Comparison of ENCODE assay signal across 10 mouse cellular contexts in the genomic region with DNA sequence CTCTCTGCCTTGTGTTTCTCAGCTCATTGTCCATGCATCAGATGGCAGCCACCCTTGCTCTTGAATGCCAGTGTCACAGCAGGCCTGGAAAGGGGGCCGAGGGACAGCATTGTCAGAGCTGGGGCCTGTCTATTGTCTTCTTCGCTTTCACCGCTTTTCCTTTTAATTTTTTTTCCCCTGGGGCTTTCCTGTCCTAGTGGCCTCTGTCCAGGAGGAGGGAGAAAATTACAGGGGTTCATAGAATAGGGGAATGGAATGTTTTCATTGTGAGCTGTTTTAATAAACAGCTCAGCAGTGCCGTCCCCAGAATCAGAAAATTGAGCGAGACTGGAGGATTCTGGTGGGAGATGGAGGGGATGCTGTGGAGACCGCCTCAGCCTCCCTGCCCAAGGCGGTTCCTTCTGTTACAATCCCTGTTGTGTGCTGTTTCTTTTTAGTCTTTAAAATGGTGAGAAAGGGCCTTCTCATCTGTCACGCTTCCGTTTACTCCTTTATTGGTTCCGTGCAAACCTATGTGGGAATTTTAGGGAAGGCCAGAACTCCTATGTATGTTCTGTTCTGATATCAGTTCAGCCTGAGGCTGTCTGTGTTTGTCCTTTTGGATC.
DNase-seq lines count a peak whose midpoint lies in the region; ATAC-seq and TF ChIP-seq lines count a peak whose summit lies in the region.
"Had no signal": no experiment of that assay in that cellular context is flagged by ENCODE, and none has a peak within 500 bp of the region (broad histone marks: within the 10 kb centered on the region; RNA-seq: fewer than 3 reads in every experiment).

No protein-coding gene starts in this region.

- peak overlapping the region; percentile 89 for H3K27ac ChIP-seq in layer of hippocampus, adult 2 months
- H3K27ac ChIP-seq in embryonic facial prominence, embryonic 12.5 days, result peak overlapping the region; percentile 86
- peak overlapping the region; percentile 92 for H3K27ac ChIP-seq in hindbrain, postnatal 0 days
- H3K27ac ChIP-seq in neural tube, embryonic 15.5 days (replicated peaks), result peak overlapping the region; percentile 93

- no peak for ATAC-seq in embryonic facial prominence, embryonic 12.5 days (ENCODE audit: insufficient number of reproducible peaks, insufficient read depth, low FRiP score, low TSS enrichment)
- ATAC-seq in hindbrain, postnatal 0 days, result no peak
- ATAC-seq in neural tube, embryonic 15.5 days (ENCODE audit: low FRiP score), result peak; percentile 19; the same call in 1 of the 2 replicates
- no peak for ATAC-seq in activated CD4-positive, CD25-positive, alpha-beta regulatory T cell, adult 4 months

- DNase-seq in layer of hippocampus, adult 2 months (ENCODE audit: low spot score in 2 of 2), result no peak
- DNase-seq in layer of hippocampus, adult 11-12 months (ENCODE audit: low spot score), result no peak
- DNase-seq in hindbrain, postnatal 0 days (ENCODE audit: low spot score), result peak; percentile 53
- DNase-seq in cerebellum, postnatal 25 days, result no peak
- no peak for DNase-seq in spleen, postnatal 4 days (ENCODE audit: low spot score in 2 of 2)
- DNase-seq: kidney, adult 2 months; lung, adult 18-20 months had no signal

- H3K9me3 ChIP-seq in embryonic facial prominence, embryonic 12.5 days, result no peaks in the 10 kb centered on the region
- no peaks in the 10 kb centered on the region for H3K9me3 ChIP-seq in hindbrain, postnatal 0 days (ENCODE audit: low read length)
- H3K9me3 ChIP-seq in neural tube, embryonic 15.5 days (replicated peaks), result no peaks in the 10 kb centered on the region

- peaks cover 48% of the 10 kb centered on the region for H3K4me1 ChIP-seq in embryonic facial prominence, embryonic 12.5 days
- peaks cover 32% of the 10 kb centered on the region for H3K4me1 ChIP-seq in hindbrain, postnatal 0 days (ENCODE audit: insufficient read depth, low read length)
- peaks cover 67% of the 10 kb centered on the region for H3K4me1 ChIP-seq in neural tube, embryonic 15.5 days

- H3K4me3 ChIP-seq in layer of hippocampus, adult 2 months, result peak overlapping the region; percentile 54
- 0 out of 2 replicates have a peak overlapping the region, but pooled peaks have one; percentile 9 for H3K4me3 ChIP-seq in embryonic facial prominence, embryonic 12.5 days
- H3K4me3 ChIP-seq in hindbrain, postnatal 0 days (ENCODE audit: low read length), result peak overlapping the region; percentile 36
- peak overlapping the region; percentile 38 for H3K4me3 ChIP-seq in neural tube, embryonic 15.5 days (replicated peaks)

- TF ChIP-seq CTCF in layer of hippocampus, adult 2 months (conservative IDR thresholded peaks at IDR 0.05), result no peak
- TF ChIP-seq CTCF in hindbrain, postnatal 0 days (IDR thresholded peaks at IDR 0.05; ENCODE audit: low read depth), result no peak

- peak overlapping the region; percentile 59 for H3K4me2 ChIP-seq in embryonic facial prominence, embryonic 12.5 days (replicated peaks)
- H3K4me2 ChIP-seq in hindbrain, postnatal 0 days (ENCODE audit: low read depth, low read length), result peak overlapping the region; percentile 74
- peak overlapping the region; percentile 62 for H3K4me2 ChIP-seq in neural tube, embryonic 15.5 days

- no peaks in the 10 kb centered on the region for H3K27me3 ChIP-seq in embryonic facial prominence, embryonic 12.5 days
- H3K27me3 ChIP-seq in hindbrain, postnatal 0 days (ENCODE audit: insufficient read depth, low read length), result no peaks in the 10 kb centered on the region
- no peaks in the 10 kb centered on the region for H3K27me3 ChIP-seq in neural tube, embryonic 15.5 days (replicated peaks)

- no peak overlapping the region for H3K9ac ChIP-seq in embryonic facial prominence, embryonic 12.5 days
- peak overlapping the region; percentile 69 for H3K9ac ChIP-seq in hindbrain, postnatal 0 days (replicated peaks; ENCODE audit: low read length)
- peak overlapping the region; percentile 70 for H3K9ac ChIP-seq in neural tube, embryonic 15.5 days (replicated peaks)

- H3K36me3 ChIP-seq in embryonic facial prominence, embryonic 12.5 days, result no peaks in the 10 kb centered on the region
- no peaks in the 10 kb centered on the region for H3K36me3 ChIP-seq in hindbrain, postnatal 0 days (ENCODE audit: insufficient read depth, low read length)
- no peaks in the 10 kb centered on the region for H3K36me3 ChIP-seq in neural tube, embryonic 15.5 days

- WGBS in embryonic facial prominence, embryonic 12.5 days, result 16% methylated on average over 10 of the region's 10 CpGs
- WGBS in hindbrain, postnatal 0 days, result 8% methylated on average over 10 of the region's 10 CpGs
- 7% methylated on average over 10 of the region's 10 CpGs for WGBS in neural tube, embryonic 15.5 days
